Mouse (Mus musculus): ENCODE measurements at regions not wholly inside any gene's neighbourhood (a gene's known extent, or its start where the extent isn't known, plus 50 kb on each side); places are given as distances from the start of the nearest gene placed in this dataset.

- Histone ChIP-seq H3K9me3 (ENCODE audit: low read length) (no peaks in the 10 kb centered on the region), H3K9ac (replicated peaks; ENCODE audit: low read length, poor library complexity, severe bottlenecking) (no peak overlapping the region), H3K27ac (ENCODE audit: low read depth, low read length) (no peak overlapping the region), H3K4me2 (ENCODE audit: low read depth, low read length, poor library complexity, severe bottlenecking) (no peak overlapping the region), H3K4me1 (ENCODE audit: insufficient read depth, low read length) (no peaks in the 10 kb centered on the region), H3K36me3 (ENCODE audit: insufficient read depth, low read length) (no peaks in the 10 kb centered on the region), H3K4me3 (ENCODE audit: low read depth, low read length) (no peak overlapping the region), H3K27me3 (ENCODE audit: insufficient read depth, low read length) (no peaks in the 10 kb centered on the region)
- WGBS, result 25% methylated on average over 11 of the region's 11 CpGs
- no peak for TF ChIP-seq CTCF (IDR thresholded peaks at IDR 0.05)
- no peak for ATAC-seq (ENCODE audit: low FRiP score)
- DNase-seq (ENCODE audit: low spot score), result no peak
Measured at GRCm38 (mm10) chr13:111990913-111991534, 182.2 kb upstream of the Map3k1 start.

GRCm38 (mm10) chr13:111992075-111992847, 183.5 kb upstream of the Map3k1 start:
- Histone ChIP-seq H3K9ac (replicated peaks; ENCODE audit: low read length, poor library complexity, severe bottlenecking) (no peak overlapping the region), H3K4me3 (ENCODE audit: low read depth, low read length) (no peak overlapping the region), H3K4me1 (ENCODE audit: insufficient read depth, low read length) (no peaks in the 10 kb centered on the region), H3K4me2 (ENCODE audit: low read depth, low read length, poor library complexity, severe bottlenecking) (no peak overlapping the region), H3K36me3 (ENCODE audit: insufficient read depth, low read length) (no peaks in the 10 kb centered on the region), H3K27me3 (ENCODE audit: insufficient read depth, low read length) (no peaks in the 10 kb centered on the region), H3K27ac (ENCODE audit: low read depth, low read length) (no peak overlapping the region), H3K9me3 (ENCODE audit: low read length) (no peaks in the 10 kb centered on the region)
- ATAC-seq (ENCODE audit: low FRiP score), result no peak
- no peak for DNase-seq (ENCODE audit: low spot score)
- TF ChIP-seq CTCF (IDR thresholded peaks at IDR 0.05), result no peak
- 84% methylated on average over 9 of the region's 9 CpGs for WGBS

- DNase-seq (ENCODE audit: low spot score) (no peak), ATAC-seq (ENCODE audit: low FRiP score) (no peak)
- Histone ChIP-seq H3K36me3 (ENCODE audit: insufficient read depth, low read length) (no peaks in the 10 kb centered on the region), H3K4me1 (ENCODE audit: insufficient read depth, low read length) (no peaks in the 10 kb centered on the region), H3K27ac (ENCODE audit: low read depth, low read length) (no peak overlapping the region), H3K27me3 (ENCODE audit: insufficient read depth, low read length) (no peaks in the 10 kb centered on the region), H3K4me3 (ENCODE audit: low read depth, low read length) (no peak overlapping the region), H3K9me3 (ENCODE audit: low read length) (no peaks in the 10 kb centered on the region), H3K4me2 (ENCODE audit: low read depth, low read length, poor library complexity, severe bottlenecking) (no peak overlapping the region), H3K9ac (replicated peaks; ENCODE audit: low read length, poor library complexity, severe bottlenecking) (no peak overlapping the region)
- WGBS, result 81% methylated on average over 5 of the region's 5 CpGs
- TF ChIP-seq CTCF (IDR thresholded peaks at IDR 0.05), result no peak
Measured at GRCm38 (mm10) chr13:111994862-111995490, 186.2 kb upstream of the Map3k1 start.

- Histone ChIP-seq H3K4me2 (ENCODE audit: low read depth, low read length, poor library complexity, severe bottlenecking) (no peak overlapping the region), H3K4me1 (ENCODE audit: insufficient read depth, low read length) (no peaks in the 10 kb centered on the region), H3K36me3 (ENCODE audit: insufficient read depth, low read length) (no peaks in the 10 kb centered on the region), H3K27ac (ENCODE audit: low read depth, low read length) (no peak overlapping the region), H3K4me3 (ENCODE audit: low read depth, low read length) (no peak overlapping the region), H3K27me3 (ENCODE audit: insufficient read depth, low read length) (no peaks in the 10 kb centered on the region), H3K9me3 (ENCODE audit: low read length) (no peaks in the 10 kb centered on the region), H3K9ac (replicated peaks; ENCODE audit: low read length, poor library complexity, severe bottlenecking) (no peak overlapping the region)
- DNase-seq (ENCODE audit: low spot score) (no peak), ATAC-seq (ENCODE audit: low FRiP score) (no peak)
- WGBS, result 81% methylated on average over 6 of the region's 6 CpGs
- no peak for TF ChIP-seq CTCF (IDR thresholded peaks at IDR 0.05)
Measured at GRCm38 (mm10) chr13:111995716-111996115, 186.9 kb upstream of the Map3k1 start.

- no peak overlapping the region for H3K9ac ChIP-seq (replicated peaks; ENCODE audit: low read length, poor library complexity, severe bottlenecking)
- 44% methylated on average over 11 of the region's 11 CpGs for WGBS
- no peaks in the 10 kb centered on the region for H3K9me3 ChIP-seq (ENCODE audit: low read length)
- DNase-seq (ENCODE audit: low spot score) (peak; percentile 87), ATAC-seq (ENCODE audit: low FRiP score) (peak; percentile 69)
- H3K4me1 ChIP-seq (ENCODE audit: insufficient read depth, low read length), result peaks cover 10% of the 10 kb centered on the region; the same call in 1 of the 2 replicates
- H3K36me3 ChIP-seq (ENCODE audit: insufficient read depth, low read length), result no peaks in the 10 kb centered on the region
- TF ChIP-seq CTCF (IDR thresholded peaks at IDR 0.05), result no peak
- no peak overlapping the region for H3K4me3 ChIP-seq (ENCODE audit: low read depth, low read length)
- H3K4me2 ChIP-seq (ENCODE audit: low read depth, low read length, poor library complexity, severe bottlenecking), result no peak overlapping the region
- no peaks in the 10 kb centered on the region for H3K27me3 ChIP-seq (ENCODE audit: insufficient read depth, low read length)
- no peak overlapping the region for H3K27ac ChIP-seq (ENCODE audit: low read depth, low read length)
Measured at GRCm38 (mm10) chr13:111996910-111997309, 188.1 kb upstream of the Map3k1 start.
